Mouse (Mus musculus): ENCODE results near the gene Apc2. TPM values are rescaled to one million over a fixed set of nuclear protein-coding genes. Genes with fewer than 3 reads are reported as not detected.

Apc2 gene
- polyA plus RNA-seq, 1 experiment from 2014 or later = 2.4 TPM

DNA sequence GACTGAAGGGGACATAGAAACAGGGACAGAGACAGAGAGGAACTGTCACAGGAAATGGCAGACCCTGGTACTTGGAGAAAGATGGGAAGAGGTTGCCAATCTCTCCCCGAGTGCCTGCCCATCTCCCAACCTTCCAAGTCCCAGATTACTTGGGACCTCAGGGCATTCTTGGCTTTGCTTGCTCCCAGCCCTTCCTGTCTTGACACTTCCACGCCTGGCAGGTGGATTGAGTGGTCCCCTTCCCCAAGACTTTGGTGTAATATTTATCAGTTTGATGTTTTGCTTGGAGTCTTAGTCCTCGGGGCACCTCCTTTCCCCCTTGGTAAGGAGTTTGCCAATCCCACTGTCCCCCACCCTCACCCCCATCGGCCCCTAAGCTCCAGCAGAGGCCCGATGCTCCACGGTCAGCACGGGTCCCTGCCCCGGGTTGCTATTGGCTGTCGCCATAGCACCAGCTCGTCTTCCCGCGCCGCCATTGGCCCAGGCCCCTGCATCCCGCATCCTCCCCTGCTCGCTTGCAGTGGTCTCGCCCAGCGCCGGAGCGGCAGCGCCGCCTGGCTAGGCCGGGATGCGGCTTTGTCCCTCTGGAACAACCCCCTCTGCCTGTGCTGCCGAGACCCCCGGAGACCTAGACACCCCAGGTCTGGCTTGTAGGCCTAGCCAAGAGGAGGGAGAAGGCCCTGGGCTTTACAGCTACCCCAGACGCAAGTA lies 2.9 kb downstream of the Apc2 start:
- Histone ChIP-seq H3K9me3 (replicated peaks) (no peaks in the 10 kb centered on the region), H3K36me3 (peaks cover 14% of the 10 kb centered on the region), H3K27ac (no peak overlapping the region), H3K27me3 (peaks cover 71% of the 10 kb centered on the region), H3K4me3 (replicated peaks) (peak overlapping the region; percentile 18), H3K4me2 (peak overlapping the region; percentile 39), H3K9ac (no peak overlapping the region), H3K4me1 (peaks cover 53% of the 10 kb centered on the region)
- 4% methylated on average over 26 of the region's 26 CpGs for WGBS
- no peak for ATAC-seq (replicated peaks; ENCODE audit: low FRiP score)

DNA sequence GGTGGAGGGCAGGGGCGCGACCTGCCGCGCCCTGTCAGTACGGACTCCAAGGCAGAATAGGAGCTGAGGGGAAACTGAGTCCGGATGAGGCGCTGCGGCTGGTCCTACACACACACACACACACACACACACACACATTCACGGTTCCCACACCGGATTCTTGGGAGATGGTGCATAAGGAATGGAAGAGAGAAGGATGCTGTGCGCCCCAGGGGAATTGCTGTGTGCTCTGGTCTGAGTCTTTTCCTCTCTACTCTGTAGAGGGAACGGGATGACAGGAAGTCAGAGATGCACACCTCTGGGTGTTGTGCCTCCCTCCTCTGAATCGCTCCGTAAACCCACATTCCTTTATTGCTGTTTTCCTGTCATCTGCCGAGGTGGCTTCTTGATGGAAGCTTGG lies 3.5 kb downstream of the Apc2 start:
- Histone ChIP-seq H3K9ac (no peak overlapping the region), H3K9me3 (replicated peaks) (no peaks in the 10 kb centered on the region), H3K27me3 (peaks cover 77% of the 10 kb centered on the region), H3K36me3 (peaks cover 8% of the 10 kb centered on the region), H3K4me3 (replicated peaks) (peak overlapping the region; percentile 18), H3K27ac (no peak overlapping the region), H3K4me2 (peak overlapping the region; percentile 39), H3K4me1 (peaks cover 47% of the 10 kb centered on the region)
- no peak for ATAC-seq (replicated peaks; ENCODE audit: low FRiP score)
- WGBS = 7% methylated on average over 15 of the region's 15 CpGs

DNA sequence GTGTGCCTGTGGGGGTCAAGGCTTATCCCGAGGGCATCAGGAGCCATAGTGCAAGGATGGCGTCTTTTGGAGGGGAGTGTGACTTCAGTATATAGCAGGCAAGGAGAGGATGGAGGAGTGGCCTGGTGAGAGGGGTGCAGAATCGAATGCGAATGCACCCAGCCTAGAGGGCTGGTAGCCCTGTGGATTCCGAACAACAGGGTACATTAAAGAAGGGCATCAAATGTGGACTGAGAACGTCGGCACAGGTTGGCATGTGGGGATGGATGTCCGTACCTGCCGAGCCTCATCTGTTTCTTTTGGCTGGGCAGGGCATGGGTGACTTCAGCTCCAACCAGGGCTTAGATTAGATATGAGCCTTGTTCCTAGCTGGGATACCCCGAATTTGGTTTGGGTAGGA lies 4.0 kb downstream of the Apc2 start:
- H3K9ac ChIP-seq = no peak overlapping the region

DNA sequence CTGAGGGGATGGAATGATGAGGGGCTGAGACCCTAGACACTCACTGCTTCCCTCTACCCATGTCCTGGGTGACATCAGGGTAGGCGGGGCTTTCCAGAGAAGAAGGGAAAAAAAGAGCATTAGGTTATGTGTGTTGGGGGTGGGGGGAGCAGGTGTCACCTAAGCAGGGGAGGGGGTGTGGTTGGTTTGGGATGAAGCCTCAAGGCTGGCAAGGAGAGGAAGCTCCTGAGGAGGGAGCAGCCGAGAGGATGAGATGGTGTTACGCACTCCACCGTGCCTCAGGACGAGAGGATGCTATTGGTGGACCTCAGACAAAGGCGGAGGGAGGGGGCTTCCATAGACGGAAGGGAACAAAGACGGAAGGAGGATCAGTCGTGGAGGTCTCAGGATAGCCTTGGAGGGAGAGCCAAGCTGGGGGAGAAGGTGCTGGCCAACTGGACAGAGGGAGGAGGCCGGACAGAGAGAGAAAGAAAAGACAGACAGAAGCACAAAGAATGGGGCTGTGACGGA lies 5.0 kb downstream of the Apc2 start:
- H3K9ac ChIP-seq = no peak overlapping the region
- no peak overlapping the region for H3K4me3 ChIP-seq (replicated peaks)
- ATAC-seq (replicated peaks; ENCODE audit: low FRiP score) = no peak
- peaks cover 38% of the 10 kb centered on the region for H3K4me1 ChIP-seq
- no peak overlapping the region for H3K4me2 ChIP-seq
- 26% methylated on average over 11 of the region's 11 CpGs for WGBS
- H3K27me3 ChIP-seq = peaks cover 91% of the 10 kb centered on the region
- no peak overlapping the region for H3K27ac ChIP-seq
- H3K36me3 ChIP-seq = no peaks in the 10 kb centered on the region
- no peaks in the 10 kb centered on the region for H3K9me3 ChIP-seq (replicated peaks)

More for the DNA sequence above, 4.0 kb downstream of the Apc2 start:
- Histone ChIP-seq H3K9me3 (replicated peaks) (no peaks in the 10 kb centered on the region), H3K4me3 (replicated peaks) (no peak overlapping the region), H3K27me3 (peaks cover 82% of the 10 kb centered on the region), H3K36me3 (peaks cover 3% of the 10 kb centered on the region), H3K27ac (no peak overlapping the region), H3K4me2 (no peak overlapping the region), H3K4me1 (peaks cover 44% of the 10 kb centered on the region)
- ATAC-seq (replicated peaks; ENCODE audit: low FRiP score) = no peak
- WGBS = 52% methylated on average over 10 of the region's 10 CpGs

DNA sequence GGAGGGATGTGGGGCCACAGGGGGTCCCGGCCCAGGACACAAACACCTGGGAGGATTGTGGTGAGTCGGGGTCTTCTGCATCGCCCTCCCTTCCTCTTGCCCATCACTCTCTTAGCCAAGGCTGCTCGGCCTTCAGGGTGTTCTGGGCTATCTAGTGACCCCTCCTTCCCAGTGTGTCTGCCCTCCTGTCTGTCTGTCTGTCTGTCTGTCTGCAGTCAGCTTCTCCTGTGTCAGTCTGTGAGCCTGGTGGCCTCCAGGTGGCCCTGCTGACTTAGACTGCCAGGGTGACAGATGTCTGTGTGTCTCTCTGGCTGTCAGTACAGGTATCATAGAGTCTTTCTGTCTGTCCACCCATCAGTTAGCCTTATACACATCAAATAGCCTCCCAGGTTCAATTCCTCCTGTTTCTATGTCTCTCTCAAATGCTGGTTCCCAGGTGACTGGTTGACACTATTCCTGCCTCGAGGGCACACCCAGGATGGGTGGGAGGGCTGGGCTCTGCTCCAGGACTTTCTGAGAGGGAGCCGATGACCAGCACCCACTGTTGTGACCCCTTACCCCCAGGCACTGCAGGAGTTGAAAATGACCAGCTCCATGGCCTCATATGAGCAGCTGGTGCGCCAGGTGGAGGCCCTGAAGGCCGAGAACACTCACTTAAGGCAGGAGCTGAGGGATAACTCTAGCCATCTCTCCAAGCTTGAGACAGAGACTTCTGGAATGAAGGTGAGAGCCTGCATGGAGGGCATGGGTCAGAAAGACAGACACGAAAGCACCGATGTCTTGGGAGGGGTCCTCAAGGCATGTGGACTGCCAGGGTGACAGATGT lies 5.7 kb downstream of the Apc2 start:
- Histone ChIP-seq H3K9ac (no peak overlapping the region), H3K27me3 (peaks cover 98% of the 10 kb centered on the region), H3K4me2 (no peak overlapping the region), H3K36me3 (no peaks in the 10 kb centered on the region), H3K4me1 (peaks cover 31% of the 10 kb centered on the region), H3K4me3 (replicated peaks) (no peak overlapping the region), H3K27ac (no peak overlapping the region), H3K9me3 (replicated peaks) (no peaks in the 10 kb centered on the region)
- 80% methylated on average over 10 of the region's 10 CpGs for WGBS
- no peak for ATAC-seq (replicated peaks; ENCODE audit: low FRiP score)

DNA sequence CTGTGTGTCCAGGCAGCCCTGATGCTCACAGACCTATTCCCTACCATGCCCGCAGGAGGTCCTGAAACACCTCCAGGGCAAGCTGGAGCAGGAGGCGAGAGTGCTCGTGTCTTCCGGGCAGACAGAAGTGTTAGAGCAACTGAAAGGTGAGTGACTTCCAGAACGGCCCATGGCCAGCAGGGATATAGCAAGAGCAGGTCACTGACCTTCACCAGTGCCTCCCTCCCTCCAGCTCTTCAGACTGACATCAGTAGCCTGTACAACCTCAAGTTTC lies 6.2 kb downstream of the Apc2 start:
- H3K9ac ChIP-seq = no peak overlapping the region
- H3K4me1 ChIP-seq = peaks cover 26% of the 10 kb centered on the region
- H3K36me3 ChIP-seq = no peaks in the 10 kb centered on the region
- no peaks in the 10 kb centered on the region for H3K9me3 ChIP-seq (replicated peaks)
- ATAC-seq (replicated peaks; ENCODE audit: low FRiP score) = no peak
- H3K4me3 ChIP-seq (replicated peaks) = 0 out of 2 replicates have a peak overlapping the region, but pooled peaks have one; percentile 4
- WGBS = 57% methylated on average over 5 of the region's 5 CpGs
- peak overlapping the region; percentile 26 for H3K4me2 ChIP-seq
- H3K27ac ChIP-seq = no peak overlapping the region
- H3K27me3 ChIP-seq = peaks cover 98% of the 10 kb centered on the region

DNA sequence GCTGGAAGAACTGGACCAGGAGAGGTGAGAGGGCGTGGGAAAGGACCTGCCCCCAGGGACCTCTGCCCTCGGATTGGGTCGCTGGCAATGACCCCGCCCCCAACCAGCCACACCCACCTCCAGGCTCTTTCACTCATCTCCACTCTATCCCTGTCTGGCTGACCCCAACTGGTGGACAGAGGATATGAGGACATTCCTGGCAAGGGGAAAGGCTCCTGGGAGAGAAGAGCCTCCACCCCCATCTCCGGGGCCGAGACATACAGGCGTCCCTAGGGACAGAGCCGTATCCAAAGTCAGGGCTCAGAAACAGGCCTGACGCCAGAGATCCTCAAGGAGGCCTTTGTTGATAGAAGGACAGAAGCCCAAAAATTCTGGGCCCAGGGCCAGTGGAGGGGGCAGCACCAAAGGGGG lies 6.7 kb downstream of the Apc2 start:
- H3K27me3 ChIP-seq = peaks cover 98% of the 10 kb centered on the region
- H3K27ac ChIP-seq = no peak overlapping the region
- H3K4me3 ChIP-seq (replicated peaks) = 0 out of 2 replicates have a peak overlapping the region, but pooled peaks have one; percentile 4
- peaks cover 26% of the 10 kb centered on the region for H3K4me1 ChIP-seq
- WGBS = 12% methylated on average over 9 of the region's 9 CpGs
- ATAC-seq (replicated peaks; ENCODE audit: low FRiP score) = peak; percentile 53
- peak overlapping the region; percentile 26 for H3K4me2 ChIP-seq
- H3K9me3 ChIP-seq (replicated peaks) = no peaks in the 10 kb centered on the region
- H3K36me3 ChIP-seq = no peaks in the 10 kb centered on the region
- 0 out of 2 replicates have a peak overlapping the region, but pooled peaks have one; percentile 17 for H3K9ac ChIP-seq

DNA sequence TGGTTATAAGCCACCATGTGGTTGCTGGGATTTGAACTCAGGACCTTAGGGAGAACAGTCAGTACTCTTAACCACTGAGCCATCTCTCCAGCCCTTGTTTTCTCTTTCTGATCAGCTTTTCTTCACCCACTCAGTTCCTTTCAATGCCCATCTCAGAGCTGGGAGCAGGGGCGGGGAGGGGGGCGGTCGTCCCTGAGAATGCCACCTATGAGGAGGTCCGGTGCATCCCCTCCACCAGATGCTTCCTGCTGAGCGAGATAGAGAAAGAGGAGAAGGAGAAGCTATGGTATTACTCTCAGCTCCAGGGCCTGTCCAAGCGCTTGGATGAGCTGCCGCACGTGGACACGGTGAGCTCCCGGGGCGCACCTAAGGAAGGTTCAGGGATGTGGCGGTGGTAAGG lies 8.7 kb downstream of the Apc2 start:
- Histone ChIP-seq H3K4me3 (replicated peaks) (peak overlapping the region; percentile 34), H3K9me3 (replicated peaks) (no peaks in the 10 kb centered on the region), H3K4me1 (peaks cover 18% of the 10 kb centered on the region), H3K36me3 (no peaks in the 10 kb centered on the region), H3K27me3 (peaks cover 83% of the 10 kb centered on the region), H3K27ac (no peak overlapping the region), H3K9ac (no peak overlapping the region), H3K4me2 (peak overlapping the region; percentile 56)
- no peak for ATAC-seq (replicated peaks; ENCODE audit: low FRiP score)
- WGBS = 22% methylated on average over 12 of the region's 12 CpGs

DNA sequence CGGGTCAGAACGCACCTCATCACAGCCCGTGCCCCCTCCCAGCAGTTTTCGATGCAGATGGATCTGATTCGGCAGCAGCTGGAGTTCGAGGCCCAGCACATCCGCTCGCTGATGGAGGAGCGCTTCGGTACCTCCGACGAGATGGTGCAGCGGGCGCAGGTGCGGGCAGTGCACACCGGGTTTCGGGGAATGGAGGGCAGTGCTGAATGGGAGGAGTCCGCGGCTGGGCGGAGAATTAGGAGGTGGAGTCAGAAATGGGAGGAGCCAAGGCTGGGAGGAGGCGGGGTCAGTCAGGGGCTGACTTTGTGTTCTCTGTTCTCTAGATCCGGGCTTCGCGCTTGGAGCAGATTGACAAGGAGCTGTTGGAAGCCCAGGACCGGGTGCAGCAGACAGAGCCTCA lies 9.1 kb downstream of the Apc2 start:
- ATAC-seq (replicated peaks; ENCODE audit: low FRiP score) = peak; percentile 34
- peaks cover 79% of the 10 kb centered on the region for H3K27me3 ChIP-seq
- no peak overlapping the region for H3K9ac ChIP-seq
- peaks cover 18% of the 10 kb centered on the region for H3K4me1 ChIP-seq
- H3K9me3 ChIP-seq (replicated peaks) = no peaks in the 10 kb centered on the region
- WGBS = 10% methylated on average over 25 of the region's 25 CpGs
- no peaks in the 10 kb centered on the region for H3K36me3 ChIP-seq
- H3K4me3 ChIP-seq (replicated peaks) = peak overlapping the region; percentile 34
- H3K27ac ChIP-seq = no peak overlapping the region
- peak overlapping the region; percentile 56 for H3K4me2 ChIP-seq

DNA sequence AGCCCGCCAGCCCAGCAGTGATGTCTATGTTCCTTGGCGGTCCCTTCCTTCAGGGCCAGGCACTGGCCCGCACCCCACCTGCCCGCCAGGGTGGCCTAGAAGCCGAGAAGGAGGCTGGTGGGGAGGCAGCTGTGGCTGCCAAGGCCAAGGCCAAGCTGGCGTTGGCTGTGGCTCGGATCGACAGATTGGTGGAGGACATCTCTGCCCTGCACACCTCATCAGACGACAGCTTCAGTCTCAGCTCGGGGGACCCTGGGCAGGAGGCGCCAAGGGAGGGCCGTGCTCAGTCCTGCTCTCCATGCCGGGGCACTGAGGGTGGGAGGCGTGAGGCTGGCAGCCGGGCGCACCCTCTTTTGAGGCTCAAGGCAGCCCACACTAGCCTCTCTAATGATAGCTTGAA lies 15.8 kb downstream of the Apc2 start:
- Histone ChIP-seq H3K9ac (no peak overlapping the region), H3K4me3 (replicated peaks) (no peak overlapping the region), H3K27me3 (peaks cover 79% of the 10 kb centered on the region), H3K4me1 (peaks cover 26% of the 10 kb centered on the region), H3K4me2 (no peak overlapping the region), H3K27ac (no peak overlapping the region), H3K9me3 (replicated peaks) (no peaks in the 10 kb centered on the region), H3K36me3 (no peaks in the 10 kb centered on the region)
- ATAC-seq (replicated peaks; ENCODE audit: low FRiP score) = no peak
- 87% methylated on average over 16 of the region's 16 CpGs for WGBS

DNA sequence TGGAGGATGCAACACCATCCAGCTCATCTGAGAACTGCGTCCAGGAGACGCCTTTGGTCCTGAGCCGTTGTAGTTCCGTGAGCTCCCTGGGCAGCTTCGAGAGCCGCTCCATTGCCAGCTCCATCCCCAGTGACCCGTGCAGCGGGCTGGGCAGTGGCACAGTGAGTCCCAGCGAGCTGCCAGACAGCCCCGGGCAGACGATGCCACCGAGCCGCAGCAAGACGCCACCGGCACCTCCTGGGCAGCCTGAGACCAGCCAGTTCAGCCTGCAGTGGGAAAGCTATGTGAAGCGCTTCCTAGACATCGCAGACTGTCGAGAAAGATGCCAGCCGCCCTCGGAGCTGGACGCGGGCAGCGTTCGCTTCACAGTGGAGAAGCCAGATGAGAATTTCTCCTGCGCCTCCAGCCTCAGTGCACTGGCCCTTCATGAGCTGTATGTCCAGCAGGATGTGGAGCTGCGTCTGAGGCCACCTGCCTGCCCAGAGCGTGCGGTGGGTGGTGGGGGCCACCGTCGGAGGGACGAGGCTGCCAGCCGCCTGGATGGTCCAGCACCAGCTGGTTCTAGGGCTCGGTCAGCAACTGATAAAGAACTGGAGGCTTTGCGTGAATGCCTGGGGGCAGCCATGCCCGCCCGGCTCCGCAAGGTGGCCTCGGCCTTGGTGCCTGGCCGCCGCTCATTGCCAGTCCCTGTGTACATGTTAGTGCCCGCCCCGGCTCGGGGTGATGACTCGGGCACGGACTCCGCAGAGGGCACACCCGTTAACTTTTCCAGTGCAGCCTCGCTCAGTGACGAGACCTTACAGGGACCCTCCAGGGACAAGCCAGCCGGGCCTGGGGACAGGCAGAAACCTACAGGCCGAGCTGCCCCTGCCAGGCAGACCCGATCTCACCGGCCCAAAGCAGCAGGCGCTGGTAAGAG lies 17.1 kb downstream of the Apc2 start:
- no peak overlapping the region for H3K4me3 ChIP-seq (replicated peaks)
- peaks cover 26% of the 10 kb centered on the region for H3K4me1 ChIP-seq
- H3K9ac ChIP-seq = no peak overlapping the region
- H3K27ac ChIP-seq = no peak overlapping the region
- peaks cover 3% of the 10 kb centered on the region; the same call in 1 of the 2 replicates for H3K36me3 ChIP-seq
- no peaks in the 10 kb centered on the region for H3K9me3 ChIP-seq (replicated peaks)
- 64% methylated on average over 54 of the region's 54 CpGs for WGBS
- no peak for ATAC-seq (replicated peaks; ENCODE audit: low FRiP score)
- H3K4me2 ChIP-seq = peak overlapping the region; percentile 6; the same call in 1 of the 2 replicates
- peaks cover 80% of the 10 kb centered on the region for H3K27me3 ChIP-seq

Measured in kidney, embryonic 15.5 days (tissue).